Mouse (Mus musculus) monocyte, adult 59 days (primary cell): ENCODE measurements around the gene Olfr1395. TPM values are rescaled to one million over a fixed set of nuclear protein-coding genes. Genes with fewer than 3 reads are reported as not detected.

Experiments
- total RNA-seq, 2 experiments: library from RNA; stranded (reverse); gene quantifications; one replicate each; pipeline ENCODE4 v1.2.4; 2023

The Olfr1395 gene
- total RNA-seq = not detected

GRCm38 (mm10) chr11:49141974-49142373, at the start of gene Olfr1395:
Gene Olfr1395, plus strand, starts transcription at chr11:49142274.

GRCm38 (mm10) chr11:49114774-49115173, 27.3 kb upstream of the Olfr1395 start, which contains the start of gene Olfr1396:
Gene Olfr1396, minus strand, starts transcription at chr11:49114874.

GRCm38 (mm10) chr11:49154077-49154476, 12.0 kb downstream of the Olfr1395 start, which contains the start of gene Olfr1394:
Gene Olfr1394, plus strand, starts transcription at chr11:49154377.

GRCm38 (mm10) chr11:49186955-49187488, 44.9 kb downstream of the Olfr1395 start, which contains the start of gene Btnl9:
Gene Btnl9, minus strand, starts transcription at chr11:49187159.

Other genes with a start within 250 kb of the Olfr1395 start
- 10 to 100 TPM; 23.9 to 28.3 TPM for gene Gm5431, start 240.1 kb upstream of the Olfr1395 start, total RNA-seq
- 10 to 100 TPM; 30.1 to 40.0 TPM for gene Psme2b, start 196.1 kb upstream of the Olfr1395 start, total RNA-seq
- gene Olfr56, start 163.4 kb upstream of the Olfr1395 start, total RNA-seq = under 1 TPM; 0.16 to 0.30 TPM
- gene 9930111J21Rik1, start 162.9 kb upstream of the Olfr1395 start, total RNA-seq = 10 to 100 TPM; 64.7 to 68.6 TPM
- gene Gm12185, start 150.0 kb upstream of the Olfr1395 start, total RNA-seq = 10 to 100 TPM; 15.7 to 18.9 TPM
- gene Tgtp1, start 148.1 kb upstream of the Olfr1395 start, total RNA-seq = 1 to 10 TPM in 1 of 2 experiments, not detected in 1; 2.6 TPM
- gene 9930111J21Rik2, start 91.0 kb upstream of the Olfr1395 start, total RNA-seq = 100 to 1,000 TPM in 1 of 2 experiments, 10 to 100 TPM in 1; 77.6 to 104 TPM
- 10 to 100 TPM in 1 of 2 experiments, 1 to 10 TPM in 1; 6.6 to 10.3 TPM for gene Tgtp2, start 78.1 kb upstream of the Olfr1395 start, total RNA-seq
- gene Ifi47, start 65.7 kb upstream of the Olfr1395 start, total RNA-seq = 10 to 100 TPM; 89.2 to 92.9 TPM
- not detected for gene Olfr1396, start 27.4 kb upstream of the Olfr1395 start, total RNA-seq
- not detected for gene Olfr1394, start 12.1 kb downstream of the Olfr1395 start, total RNA-seq
- under 1 TPM in 1 of 2 experiments, not detected in 1; 0.16 TPM for gene Btnl9, start 44.9 kb downstream of the Olfr1395 start, total RNA-seq
- gene Zfp62, start 61.0 kb downstream of the Olfr1395 start, total RNA-seq = 10 to 100 TPM; 63.6 to 68.3 TPM
- gene Mgat1, start 101.9 kb downstream of the Olfr1395 start, total RNA-seq = 100 to 1,000 TPM; 104 to 125 TPM
- under 1 TPM; 0.18 to 0.31 TPM for gene Olfr1393, start 136.0 kb downstream of the Olfr1395 start, total RNA-seq
- not detected for gene Olfr1392, start 143.0 kb downstream of the Olfr1395 start, total RNA-seq
- gene Olfr10, start 162.5 kb downstream of the Olfr1395 start, total RNA-seq = not detected
- gene Olfr1391, start 180.5 kb downstream of the Olfr1395 start, total RNA-seq = not detected
- gene Olfr1390, start 192.9 kb downstream of the Olfr1395 start, total RNA-seq = not detected